In the genomic region with DNA sequence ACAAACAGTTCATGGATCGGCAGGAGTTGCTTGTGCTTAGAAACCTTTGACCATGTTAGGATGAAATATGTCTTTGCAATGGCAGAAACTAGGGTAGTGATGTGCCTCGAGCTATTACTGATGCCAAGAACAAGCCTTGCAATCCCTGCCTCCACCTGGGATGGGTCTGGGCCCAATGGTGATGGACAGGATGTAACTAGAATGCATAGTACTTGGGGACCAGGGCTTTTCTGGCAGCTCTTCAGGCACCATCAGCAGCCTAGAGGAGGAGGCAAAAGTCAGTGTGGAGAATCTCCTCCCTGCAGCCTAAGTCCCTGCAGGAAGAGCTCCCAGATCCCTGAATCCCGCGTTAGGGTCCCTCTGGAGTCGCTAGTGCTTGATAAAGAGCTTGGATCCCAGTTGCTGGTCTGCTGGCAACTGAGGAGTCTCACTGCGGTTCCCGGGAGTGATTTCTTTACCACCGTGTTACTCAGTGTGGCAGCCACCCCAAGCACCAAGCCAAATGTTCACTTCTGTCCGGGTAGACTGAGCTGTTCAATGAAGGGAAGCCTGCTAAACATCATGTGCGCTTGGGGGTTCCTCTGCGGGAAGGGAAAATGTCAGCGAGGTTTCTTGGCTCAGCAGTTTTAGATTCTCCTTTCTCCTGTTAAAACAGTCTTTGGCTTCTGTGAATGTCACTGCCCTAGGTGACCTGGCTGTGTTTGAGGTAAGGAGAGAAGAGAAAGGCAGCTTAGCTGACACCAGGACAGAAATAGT, we compare ENCODE assay signal across 8 mouse cellular contexts. TPM values are rescaled to one million over a fixed set of nuclear protein-coding genes. Genes with fewer than 3 reads are reported as not detected.
DNase-seq lines count a peak whose midpoint lies in the region; ATAC-seq and TF ChIP-seq lines count a peak whose summit lies in the region.

No protein-coding gene starts in this region.

- H3K27me3 ChIP-seq in spleen, adult 2 months (ENCODE audit: control insufficient read depth, insufficient read depth, low read length), result peaks cover 3% of the 10 kb centered on the region
- H3K27me3 ChIP-seq in hindbrain, embryonic 14.5 days (ENCODE audit: control insufficient read depth, insufficient read depth, low read length), result peaks cover 28% of the 10 kb centered on the region
- peaks cover 16% of the 10 kb centered on the region for H3K27me3 ChIP-seq in liver, postnatal 0 days (ENCODE audit: insufficient read depth, low read length)

- H3K9ac ChIP-seq in hindbrain, embryonic 14.5 days, result no peak overlapping the region
- H3K9ac ChIP-seq in liver, postnatal 0 days (replicated peaks), result no peak overlapping the region

- no peak for TF ChIP-seq CTCF in spleen, adult 2 months (IDR thresholded peaks at IDR 0.05; ENCODE audit: extremely low read depth, insufficient read depth, insufficient read length, insufficient replicate concordance)
- no peak for TF ChIP-seq CTCF in liver, postnatal 0 days (IDR thresholded peaks at IDR 0.05; ENCODE audit: low read depth)

- peak; percentile 8; the same call in 1 of the 2 replicates for ATAC-seq in cerebellum, adult (ENCODE audit: insufficient number of reproducible peaks, low FRiP score, low TSS enrichment)
- ATAC-seq in hindbrain, embryonic 14.5 days (ENCODE audit: low FRiP score), result no peak
- no peak for ATAC-seq in liver, postnatal 0 days

- no peak for TF ChIP-seq POLR2A in spleen, adult 2 months (IDR thresholded peaks at IDR 0.05; ENCODE audit: low read depth, low read length)

- TF ChIP-seq EP300 in liver, postnatal 0 days (IDR thresholded peaks at IDR 0.05; ENCODE audit: low read depth), result no peak

- H3K4me3 ChIP-seq in spleen, adult 2 months (ENCODE audit: extremely low read depth, insufficient read depth, insufficient read length), result peak overlapping the region; percentile 55; the same call in 1 of the 2 replicates
- peak overlapping the region; percentile 59 for H3K4me3 ChIP-seq in hindbrain, embryonic 14.5 days (replicated peaks; ENCODE audit: low read length)
- peak overlapping the region; percentile 66 for H3K4me3 ChIP-seq in liver, postnatal 0 days (ENCODE audit: low read depth, low read length)

- DNase-seq in cerebellum, postnatal 4 days (ENCODE audit: low spot score in 2 of 2), result no peak
- DNase-seq in spleen, adult 2 months (ENCODE audit: low read depth in 1 of 2, low spot score in 2 of 2), result no peak
- DNase-seq in spleen, postnatal 14 days (ENCODE audit: low spot score in 2 of 2), result no peak
- DNase-seq in hindbrain, embryonic 14.5 days (ENCODE audit: low spot score), result no peak
- no peak for DNase-seq in liver, postnatal 0 days
- DNase-seq in adrenal gland, postnatal 4 days (ENCODE audit: low spot score in 2 of 2), result no peak
- DNase-seq in gastrocnemius, postnatal 36 days, result no peak

- no peaks in the 10 kb centered on the region for H3K36me3 ChIP-seq in spleen, adult 2 months (ENCODE audit: control insufficient read depth, insufficient read depth, low read length)
- H3K36me3 ChIP-seq in hindbrain, embryonic 14.5 days (replicated peaks; ENCODE audit: control insufficient read depth, insufficient read depth), result no peaks in the 10 kb centered on the region
- no peaks in the 10 kb centered on the region for H3K36me3 ChIP-seq in liver, postnatal 0 days (replicated peaks; ENCODE audit: insufficient read depth, low read length)

- peaks cover 7% of the 10 kb centered on the region for H3K4me1 ChIP-seq in spleen, adult 2 months (ENCODE audit: control insufficient read depth, insufficient read depth, insufficient read length)
- peaks cover 5% of the 10 kb centered on the region; the same call in 1 of the 2 replicates for H3K4me1 ChIP-seq in hindbrain, embryonic 14.5 days (replicated peaks; ENCODE audit: control insufficient read depth, insufficient read depth, low read length)
- peaks cover 6% of the 10 kb centered on the region for H3K4me1 ChIP-seq in liver, postnatal 0 days (ENCODE audit: insufficient read depth)

- intact Hi-C loops in gastrocnemius, postnatal 36 days (cut with DNase I), result no loop called here

- H3K4me2 ChIP-seq in hindbrain, embryonic 14.5 days (replicated peaks), result peak overlapping the region; percentile 98
- H3K4me2 ChIP-seq in liver, postnatal 0 days (ENCODE audit: low read depth, low read length), result peak overlapping the region; percentile 88

- H3K9me3 ChIP-seq in hindbrain, embryonic 14.5 days (ENCODE audit: control insufficient read depth, low read length), result no peaks in the 10 kb centered on the region
- no peaks in the 10 kb centered on the region for H3K9me3 ChIP-seq in liver, postnatal 0 days (ENCODE audit: low read length)

- no peak overlapping the region for H3K27ac ChIP-seq in spleen, adult 2 months (ENCODE audit: insufficient read depth, low read length)
- H3K27ac ChIP-seq in hindbrain, embryonic 14.5 days, result no peak overlapping the region
- no peak overlapping the region for H3K27ac ChIP-seq in liver, postnatal 0 days (ENCODE audit: low read depth)

- 36% methylated on average over 12 of the region's 12 CpGs for WGBS in spleen, adult 2 months
- WGBS in hindbrain, embryonic 14.5 days, result 46% methylated on average over 12 of the region's 12 CpGs
- 42% methylated on average over 12 of the region's 12 CpGs for WGBS in liver, postnatal 0 days (ENCODE audit: insufficient replicate concordance)

RNA-seq across cellular contexts. Expression of a gene that starts 1.1 kb away (rescaled TPM):
- 3.1 and 3.9 TPM in 2 replicates for polyA plus RNA-seq in spleen, adult 2 months (2012; rRNA removed)
- 0.67 and 1.0 TPM in 2 replicates for polyA plus RNA-seq in hindbrain, embryonic 14.5 days (2014; fragmentation: Nextera tagmentation; extraction: Ambion mirVana)
- polyA plus RNA-seq in liver, postnatal 0 days (2015; fragmentation: Nextera tagmentation; extraction: Ambion mirVana), result 0.60 and 0.89 TPM in 2 replicates
- 1 to 10 TPM; 3.1 to 3.9 TPM for total RNA-seq in adrenal gland, postnatal 4 days (2021)
- total RNA-seq in gastrocnemius, postnatal 36 days (2021), result under 1 TPM; 0.48 to 0.49 TPM
